Mouse (Mus musculus) stomach, embryonic 14.5 days (tissue): ENCODE results near the gene Tnrc18. TPM values are rescaled to one million over a fixed set of nuclear protein-coding genes. Genes with fewer than 3 reads are reported as not detected.

Experiments used
- ATAC-seq: fragments of 200-750 bp; cut with Nextera tagmentation; 2 replicates; pipeline ENCODE4 v1.8.0; 2017; ENCODE audit warnings: low read depth, moderate TSS enrichment; ENCODE audit not compliant: insufficient number of reproducible peaks, insufficient read depth, low FRiP score
- H3K27ac ChIP-seq: fragments of 300-500 bp; sonication (generic); 2 replicates; pipeline ENCODE4 v1.5.1; 2014; ENCODE audit warnings: mild to moderate bottlenecking, low read length, moderate library complexity, mixed read lengths
- H3K27me3 ChIP-seq: fragments of 300-500 bp; sonication (generic); 2 replicates; pipeline ENCODE4 v1.6.1; 2014; ENCODE audit warnings: low read length, control low read depth, mixed read lengths; ENCODE audit not compliant: control insufficient read depth, insufficient read depth
- H3K36me3 ChIP-seq: fragments of 300-500 bp; sonication (generic); 2 replicates; pipeline ENCODE4 v1.6.1; 2014; ENCODE audit warnings: mild to moderate bottlenecking, control low read depth, low read length, moderate library complexity, mixed read lengths; ENCODE audit not compliant: control insufficient read depth, insufficient read depth
- H3K4me1 ChIP-seq: fragments of 300-500 bp; sonication (generic); 2 replicates; pipeline ENCODE4 v1.6.1; 2014; ENCODE audit warnings: low read length, control low read depth, mixed read lengths; ENCODE audit not compliant: control insufficient read depth, insufficient read depth
- H3K4me2 ChIP-seq: fragments of 300-500 bp; sonication (generic); replicated peaks from 2 replicates; pipeline ENCODE4 v1.6.1; 2014; ENCODE audit warnings: low read depth, low read length, control low read depth
- H3K4me3 ChIP-seq: fragments of 300-500 bp; sonication (generic); 2 replicates; pipeline ENCODE4 v1.5.1; 2014; ENCODE audit warnings: low read depth, low read length, control low read depth
- H3K9ac ChIP-seq: fragments of 300-500 bp; sonication (generic); replicated peaks from 2 replicates; pipeline ENCODE4 v1.6.1; 2014; ENCODE audit warnings: low read depth, mild to moderate bottlenecking, control low read depth, low read length, moderate library complexity, mixed read lengths
- H3K9me3 ChIP-seq: fragments of 300-500 bp; sonication (generic); 2 replicates; pipeline ENCODE4 v1.6.1; 2016; ENCODE audit warnings: low read depth, low read length, control low read depth; ENCODE audit not compliant: control insufficient read depth
- WGBS: fragments of 180-500 bp; shearing (Covaris S2); extraction: QIAGEN DNeasy Blood & Tissue Kit; methylation state at CpG from one replicate; pipeline ENCODE4 v1.1.7; 2014; 5-methylcytosine and 5-hydroxymethylcytosine counted together
- polyA plus RNA-seq: library from polyadenylated mRNA; unstranded; fragments of >200 nt; fragmentation: Nextera tagmentation; extraction: Ambion mirVana; gene quantifications from 2 replicates; pipeline ENCODE4 v1.2.1, GENCODE M21; 2014

Gene Tnrc18
- polyA plus RNA-seq, 1 experiment from 2014 or later = 36.0 TPM

- WGBS = 82% methylated on average over 3 of the region's 3 CpGs
- no peak for ATAC-seq
- no peaks in the 10 kb centered on the region for H3K36me3 ChIP-seq
- no peak overlapping the region for H3K9ac ChIP-seq
- no peaks in the 10 kb centered on the region for H3K4me1 ChIP-seq
- no peaks in the 10 kb centered on the region for H3K9me3 ChIP-seq
- H3K27ac ChIP-seq = no peak overlapping the region
- no peaks in the 10 kb centered on the region for H3K27me3 ChIP-seq
- no peak overlapping the region for H3K4me3 ChIP-seq
- no peak overlapping the region for H3K4me2 ChIP-seq
These were observed 135.6 kb downstream of the Tnrc18 start for GRCm38 (mm10) chr5:142681911-142682310.

GRCm38 (mm10) chr5:142679065-142679464 is 138.4 kb downstream of the Tnrc18 start:
- H3K4me2 ChIP-seq = no peak overlapping the region
- no peaks in the 10 kb centered on the region for H3K27me3 ChIP-seq
- H3K27ac ChIP-seq = no peak overlapping the region
- H3K36me3 ChIP-seq = no peaks in the 10 kb centered on the region
- 90% methylated on average over 1 of the region's 1 CpGs for WGBS
- H3K4me1 ChIP-seq = no peaks in the 10 kb centered on the region
- H3K9me3 ChIP-seq = no peaks in the 10 kb centered on the region
- no peak overlapping the region for H3K4me3 ChIP-seq
- no peak for ATAC-seq
- no peak overlapping the region for H3K9ac ChIP-seq

DNA sequence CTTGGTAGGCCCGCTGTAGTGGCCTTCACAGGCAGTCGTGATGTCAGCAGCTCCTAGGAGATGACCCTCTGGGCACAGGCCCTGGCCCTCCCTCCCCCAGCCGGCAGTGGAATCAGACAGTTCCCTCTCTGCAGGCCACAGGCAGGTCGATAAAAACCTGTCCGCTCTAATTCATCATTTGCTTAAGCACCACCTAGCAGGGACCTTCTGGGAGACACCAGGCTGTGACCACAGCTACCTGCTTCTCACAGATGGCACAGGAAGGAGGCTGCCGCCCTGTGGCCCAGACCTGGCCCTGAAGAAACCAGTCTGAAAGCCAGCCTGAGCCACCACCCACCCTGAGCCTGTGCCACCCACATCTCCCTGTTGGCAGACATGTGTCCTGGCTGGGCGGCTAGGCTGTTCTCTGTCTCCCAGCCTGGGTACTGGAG is 139.3 kb downstream of the Tnrc18 start:
- Histone ChIP-seq H3K4me3 (no peak overlapping the region), H3K4me2 (no peak overlapping the region), H3K9ac (no peak overlapping the region), H3K27ac (no peak overlapping the region), H3K36me3 (no peaks in the 10 kb centered on the region), H3K9me3 (no peaks in the 10 kb centered on the region), H3K4me1 (no peaks in the 10 kb centered on the region), H3K27me3 (no peaks in the 10 kb centered on the region)
- ATAC-seq = no peak
- WGBS = 50% methylated on average over 7 of the region's 7 CpGs

Other genes starting within 250 kb of the Tnrc18 start
- gene Mmd2, start 208.9 kb downstream of the Tnrc18 start, polyA plus RNA-seq = 2.0 and 2.6 TPM in 2 replicates
- 40.1 and 42.9 TPM in 2 replicates for gene Wipi2, start 190.0 kb downstream of the Tnrc18 start, polyA plus RNA-seq
- gene Slc29a4, start 125.2 kb downstream of the Tnrc18 start, polyA plus RNA-seq = 7.9 and 8.1 TPM in 2 replicates
- gene Fbxl18, start 77.8 kb upstream of the Tnrc18 start, polyA plus RNA-seq = 9.1 and 10.5 TPM in 2 replicates
- 17,142 and 17,567 TPM in 2 replicates for gene Actb, start 89.1 kb upstream of the Tnrc18 start, polyA plus RNA-seq
- 232 and 251 TPM in 2 replicates for gene Fscn1, start 142.7 kb upstream of the Tnrc18 start, polyA plus RNA-seq